Mouse (Mus musculus) CH12.LX (cell line): ENCODE results near the gene Per1. TPM values are rescaled to one million over a fixed set of nuclear protein-coding genes. Genes with fewer than 3 reads are reported as not detected.

Experiments
- DNase-seq: peaks from one replicate; pipeline ENCODE4 v3.0.0-alpha.2; 2013; ENCODE audit errors: extremely low read depth
- H3K27ac ChIP-seq: 2 replicates; pipeline ENCODE4 v1.5.1; 2012; ENCODE audit warnings: low read depth, mild to moderate bottlenecking, control low read depth, moderate library complexity; ENCODE audit not compliant: insufficient read depth
- H3K27me3 ChIP-seq: replicated peaks from 2 replicates; pipeline ENCODE3; 2012; ENCODE audit warnings: inconsistent platforms
- H3K36me3 ChIP-seq, 2 experiments: replicated peaks in 1 of 2; 2 replicates each; pipeline versions ENCODE3 to v1.6.1; 2012; ENCODE audit warnings: inconsistent platforms in 1 of 2, low read length in 1 of 2, mild to moderate bottlenecking in 1 of 2, mixed read lengths in 1 of 2, moderate library complexity in 1 of 2; ENCODE audit not compliant: control insufficient read depth in 1 of 2, insufficient read depth in 1 of 2
- H3K4me1 ChIP-seq, 2 experiments: 2 replicates each; pipeline ENCODE4 v1.6.1; 2012; ENCODE audit warnings: inconsistent platforms in 1 of 2, moderate library complexity in 1 of 2; ENCODE audit not compliant: insufficient read depth in 2 of 2, control insufficient read depth in 1 of 2
- H3K4me2 ChIP-seq: 2 replicates; pipeline ENCODE4 v1.6.1; 2012; ENCODE audit warnings: low read depth, mild to moderate bottlenecking, control low read depth; ENCODE audit not compliant: poor library complexity, insufficient read depth, severe bottlenecking
- H3K4me3 ChIP-seq, 3 experiments: fragments of 150-350 bp in 1 of 3; sonication (generic) in 1 of 3; replicated peaks in 1 of 3; 2 replicates each; pipeline versions ENCODE3 to v1.5.1; 2011 to 2012; ENCODE audit warnings: low read depth in 2 of 3, low read length in 2 of 3, mild to moderate bottlenecking in 2 of 3, moderate library complexity in 2 of 3, control low read depth in 1 of 3, improper control_type of control experiment in 1 of 3, inconsistent platforms in 1 of 3, mixed read lengths in 1 of 3; ENCODE audit not compliant: poor library complexity in 1 of 3
- H3K79me2 ChIP-seq: replicated peaks from 2 replicates; pipeline ENCODE4 v1.6.1; 2012; ENCODE audit warnings: mild to moderate bottlenecking, moderate library complexity; ENCODE audit not compliant: control insufficient read depth, poor library complexity, insufficient read depth, severe bottlenecking; ENCODE audit errors: extremely low read depth
- H3K9ac ChIP-seq: 2 replicates; pipeline ENCODE4 v1.6.1; 2012; ENCODE audit warnings: low read depth, mild to moderate bottlenecking, control low read depth, moderate library complexity; ENCODE audit not compliant: insufficient read depth
- H3K9me3 ChIP-seq: replicated peaks from 2 replicates; pipeline ENCODE3; 2012; ENCODE audit warnings: low read length, inconsistent platforms, mixed read lengths
- CHD1 ChIP-seq: IDR thresholded peaks from 2 replicates; pipeline ENCODE4 v1.6.1; 2012; ENCODE audit warnings: low read depth, low read length, improper control_type of control experiment, inconsistent platforms
- E2F4 ChIP-seq: IDR thresholded peaks from 2 replicates; pipeline ENCODE4 v1.6.1; 2011; ENCODE audit warnings: low read depth, low read length, improper control_type of control experiment; ENCODE audit not compliant: insufficient replicate concordance
- GABPA ChIP-seq: IDR thresholded peaks from 2 replicates; pipeline ENCODE4 v1.6.1; 2012; ENCODE audit warnings: low read depth, low read length, improper control_type of control experiment, inconsistent platforms; ENCODE audit not compliant: insufficient replicate concordance
- IRF4 ChIP-seq: IDR thresholded peaks from 2 replicates; pipeline ENCODE4 v1.6.1; 2014; ENCODE audit warnings: low read depth, mild to moderate bottlenecking, inconsistent platforms, low read length, improper control_type of control experiment
- MEF2A ChIP-seq: IDR thresholded peaks from 2 replicates; pipeline ENCODE4 v1.6.1; 2014; ENCODE audit warnings: low read depth, mild to moderate bottlenecking, inconsistent platforms, low read length, improper control_type of control experiment, borderline replicate concordance
- NELFE ChIP-seq: IDR thresholded peaks from 2 replicates; pipeline ENCODE4 v1.6.1; 2011; ENCODE audit warnings: low read depth, low read length, improper control_type of control experiment
- NRF1 ChIP-seq: IDR thresholded peaks from 2 replicates; pipeline ENCODE4 v1.6.1; 2014; ENCODE audit warnings: low read depth, mild to moderate bottlenecking, inconsistent platforms, low read length, improper control_type of control experiment, moderate library complexity
- POLR2AphosphoS2 ChIP-seq: IDR thresholded peaks from 2 replicates; pipeline ENCODE4 v1.6.1; 2011; ENCODE audit warnings: low read depth, low read length, improper control_type of control experiment
- TCF12 ChIP-seq: IDR thresholded peaks from 2 replicates; pipeline ENCODE4 v1.6.1; 2014; ENCODE audit warnings: low read depth, mild to moderate bottlenecking, inconsistent platforms, low read length, improper control_type of control experiment
- UBTF ChIP-seq: IDR thresholded peaks from 2 replicates; pipeline ENCODE4 v1.6.1; 2012; ENCODE audit warnings: low read depth, mild to moderate bottlenecking, inconsistent platforms, low read length, improper control_type of control experiment, moderate library complexity
- USF1 ChIP-seq: IDR thresholded peaks from 2 replicates; pipeline ENCODE4 v1.6.1; 2014; ENCODE audit warnings: low read depth, mild to moderate bottlenecking, inconsistent platforms, low read length, improper control_type of control experiment
- USF2 ChIP-seq: conservative IDR thresholded peaks from 2 replicates; pipeline ENCODE4 v1.6.1; 2011; ENCODE audit warnings: low read depth, low read length, improper control_type of control experiment
- ZKSCAN1 ChIP-seq: IDR thresholded peaks from 2 replicates; pipeline ENCODE4 v1.6.1; 2012; ENCODE audit warnings: low read depth, inconsistent platforms, low read length, improper control_type of control experiment, borderline replicate concordance
- dilution Hi-C: fragments of 300-500 bp; cut with MboI; formaldehyde crosslinking; loops from 2 replicates; pipeline ENCODE4 v1.14.3; 2020; ENCODE audit warnings: low sequenced_read_pairs; ENCODE audit not compliant: extremely low pct_unique_long_range_greater_than_20kb, extremely low pct_ligation_motif_present
- in situ Hi-C: fragments of 300-500 bp; cut with MboI; formaldehyde crosslinking; loops from 3 replicates; pipeline ENCODE4 v1.14.3; 2019; ENCODE audit warnings: low sequenced_read_pairs, low pct_ligation_motif_present, low pct_unique_long_range_greater_than_20kb, mixed read lengths
- polyA plus RNA-seq: library from polyadenylated mRNA; unstranded; fragments of >175 nt; gene quantifications from 2 replicates; pipeline ENCODE4 v1.2.1, GENCODE M21; 2012; ENCODE audit warnings: low read depth; ENCODE audit not compliant: insufficient read length
- total RNA-seq, 2 experiments: library from RNA; depleted of rRNA; stranded (reverse); fragments of 300-350 nt in 1 of 2; fragments of >200 nt in 1 of 2; gene quantifications; 2 replicates each; pipeline ENCODE4 v1.2.3; 2012 to 2014

Per1 gene
- total and polyA plus RNA-seq, 3 experiments = 2.8 to 38.3 (median 11.8) TPM

- TF ChIP-seq USF1 (no peak), USF2 (no peak), NRF1 (no peak), E2F4 (no peak)
Observed at GRCm38 (mm10) chr11:69103121-69103520, 8.1 kb downstream of the Per1 start (continued).

DNA sequence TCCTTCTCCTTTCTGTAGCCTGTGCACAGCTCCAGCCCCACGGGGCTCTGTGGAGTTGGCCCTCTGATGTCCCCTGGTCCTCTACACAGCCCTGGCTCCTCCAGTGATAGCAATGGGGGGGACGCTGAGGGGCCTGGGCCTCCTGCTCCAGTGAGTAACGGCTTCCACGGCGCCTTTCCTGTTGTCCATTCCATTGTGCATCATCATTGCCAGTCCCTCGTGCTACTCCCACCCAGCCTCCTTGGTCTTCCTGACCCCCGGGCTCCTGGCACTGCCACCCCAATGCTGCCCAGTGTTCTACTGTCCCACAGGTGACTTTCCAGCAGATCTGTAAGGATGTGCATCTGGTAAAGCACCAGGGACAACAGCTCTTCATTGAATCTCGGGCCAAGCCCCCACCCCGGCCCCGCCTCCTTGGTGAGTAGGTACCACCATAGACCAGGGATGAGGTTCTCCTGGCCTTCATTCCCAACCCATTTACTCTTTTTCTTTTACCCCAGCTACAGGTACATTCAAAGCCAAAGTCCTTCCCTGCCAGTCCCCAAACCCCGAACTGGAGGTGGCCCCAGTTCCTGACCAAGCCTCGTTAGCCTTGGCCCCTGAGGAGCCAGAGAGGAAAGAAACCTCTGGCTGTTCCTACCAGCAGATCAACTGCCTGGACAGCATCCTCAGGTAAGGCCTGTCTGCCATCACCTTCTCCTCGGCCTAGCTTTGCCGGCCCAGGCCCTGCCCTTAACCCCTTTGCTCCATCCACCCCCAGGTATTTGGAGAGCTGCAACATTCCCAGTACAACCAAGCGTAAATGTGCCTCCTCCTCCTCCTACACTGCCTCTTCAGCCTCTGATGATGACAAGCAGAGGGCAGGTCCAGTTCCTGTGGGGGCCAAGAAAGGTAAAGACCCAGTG lies 8.8 kb downstream of the Per1 start:
- no peak for TF ChIP-seq ZKSCAN1
- TF ChIP-seq GABPA = no peak
- TF ChIP-seq UBTF = no peak
- TF ChIP-seq CHD1 = no peak
- TF ChIP-seq TCF12 = no peak
- TF ChIP-seq NELFE = no peak
- TF ChIP-seq NRF1 = no peak
- no peak for TF ChIP-seq USF2
- TF ChIP-seq MEF2A = no peak
- TF ChIP-seq IRF4 = no peak
- H3K9ac ChIP-seq = no peak overlapping the region
- peaks cover 22% of the 10 kb centered on the region for H3K79me2 ChIP-seq
- no peak overlapping the region for H3K27ac ChIP-seq
- no peak for DNase-seq
- H3K4me2 ChIP-seq = no peak overlapping the region
- H3K4me1 ChIP-seq = peaks cover 12 to 21% of the 10 kb centered on the region in 2 experiments
- H3K36me3 ChIP-seq = peaks cover 78 to 83% of the 10 kb centered on the region in 2 experiments
- H3K27me3 ChIP-seq = no peaks in the 10 kb centered on the region
- dilution Hi-C loops = no loop called here
- H3K4me3 ChIP-seq = no peak overlapping the region
- no peaks in the 10 kb centered on the region for H3K9me3 ChIP-seq
- in situ Hi-C loops = no loop called here

DNA sequence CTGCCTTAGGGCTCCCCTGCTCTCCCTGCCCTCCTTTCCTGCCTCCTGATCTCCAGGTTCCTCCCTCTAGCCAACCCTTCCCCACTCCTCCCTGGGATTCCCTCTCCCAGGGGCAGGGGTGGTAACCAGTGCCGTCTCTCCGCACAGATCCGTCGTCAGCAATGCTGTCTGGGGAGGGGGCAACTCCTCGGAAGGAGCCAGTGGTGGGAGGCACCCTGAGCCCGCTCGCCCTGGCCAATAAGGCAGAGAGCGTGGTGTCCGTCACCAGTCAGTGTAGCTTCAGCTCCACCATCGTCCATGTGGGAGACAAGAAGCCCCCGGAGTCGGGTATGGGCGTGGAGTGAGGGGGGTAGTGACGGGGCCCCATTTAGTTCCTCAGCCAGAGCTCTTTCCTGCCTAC lies 9.5 kb downstream of the Per1 start:
- Histone ChIP-seq H3K4me3 (no peak overlapping the region), H3K9me3 (no peaks in the 10 kb centered on the region), H3K4me1 (peaks cover 12 to 23% of the 10 kb centered on the region in 2 experiments), H3K9ac (no peak overlapping the region), H3K27me3 (no peaks in the 10 kb centered on the region), H3K27ac (no peak overlapping the region), H3K79me2 (peaks cover 18% of the 10 kb centered on the region), H3K36me3 (peaks cover 85 to 90% of the 10 kb centered on the region in 2 experiments), H3K4me2 (no peak overlapping the region)
- dilution Hi-C loops = no loop called here
- in situ Hi-C loops = no loop called here
- DNase-seq = no peak
- TF ChIP-seq POLR2AphosphoS2 = no peak
